Mouse (Mus musculus): ENCODE results near the gene Pdzrn4. TPM values are rescaled to one million over a fixed set of nuclear protein-coding genes. Genes with fewer than 3 reads are reported as not detected.
A peak's percentile ranks its signal among the peaks of the same experiment; 100 is the strongest.
"Not testable (repeated sequence)": the region's sequence is repeated elsewhere in the genome, so short reads cannot be mapped to it uniquely, and the experiment has no call there.

The Pdzrn4 gene
- 3.3 and 4.8 TPM in 2 replicates for polyA plus RNA-seq (2015; fragmentation: Nextera tagmentation; extraction: Ambion mirVana)

- Histone ChIP-seq H3K36me3 (no peaks in the 10 kb centered on the region), H3K4me2 (peak within 1 kb of the TSS; percentile 99), H3K4me1 (peaks cover 32% of the 10 kb centered on the region), H3K9me3 (no peaks in the 10 kb centered on the region), H3K4me3 (peak within 1 kb of the TSS; percentile 63), H3K9ac (peak within 1 kb of the TSS; percentile 74), H3K27me3 (peaks cover 40% of the 10 kb centered on the region), H3K27ac (peak within 1 kb of the TSS; percentile 55; the same call in 1 of the 2 replicates)
- ATAC-seq (ENCODE audit: insufficient number of reproducible peaks, insufficient read depth, low FRiP score, low TSS enrichment, low read depth) = 0 out of 2 replicates have a peak, but pooled peaks have one; percentile 61
- WGBS = under 1% methylated on average over 65 of the region's 65 CpGs
These were observed at the start of gene Pdzrn4 for GRCm38 (mm10) chr15:92396770-92397608. Gene Pdzrn4, plus strand, starts transcription at chr15:92396881.

- Histone ChIP-seq H3K4me3 (no peak overlapping the region), H3K9ac (no peak overlapping the region), H3K36me3 (no peaks in the 10 kb centered on the region), H3K4me1 (peaks cover 8% of the 10 kb centered on the region), H3K4me2 (no peak overlapping the region), H3K27ac (no peak overlapping the region), H3K9me3 (no peaks in the 10 kb centered on the region), H3K27me3 (no peaks in the 10 kb centered on the region)
- no peak for ATAC-seq (ENCODE audit: insufficient number of reproducible peaks, insufficient read depth, low FRiP score, low TSS enrichment, low read depth)
- WGBS = 52% methylated on average over 4 of the region's 4 CpGs
These were observed 49.3 kb upstream of the Pdzrn4 start for GRCm38 (mm10) chr15:92347426-92347825.

- Histone ChIP-seq H3K36me3 (no peaks in the 10 kb centered on the region), H3K9ac (no peak overlapping the region), H3K4me2 (no peak overlapping the region), H3K27ac (no peak overlapping the region), H3K4me1 (peaks cover 8% of the 10 kb centered on the region), H3K4me3 (no peak overlapping the region), H3K27me3 (no peaks in the 10 kb centered on the region), H3K9me3 (no peaks in the 10 kb centered on the region)
- ATAC-seq (ENCODE audit: insufficient number of reproducible peaks, insufficient read depth, low FRiP score, low TSS enrichment, low read depth) = no peak
- 30% methylated on average over 3 of the region's 3 CpGs for WGBS
These were observed 48.8 kb upstream of the Pdzrn4 start for GRCm38 (mm10) chr15:92347902-92348301.

- H3K27me3 ChIP-seq; H3K9me3 ChIP-seq; H3K4me1 ChIP-seq; H3K27ac ChIP-seq; H3K4me3 ChIP-seq; H3K9ac ChIP-seq; H3K4me2 ChIP-seq; H3K36me3 ChIP-seq; ATAC-seq (ENCODE audit: insufficient number of reproducible peaks, insufficient read depth, low FRiP score, low TSS enrichment, low read depth): not testable (repeated sequence)
These were observed 48.2 kb upstream of the Pdzrn4 start for GRCm38 (mm10) chr15:92348453-92348852.

- Histone ChIP-seq H3K4me2 (no peak overlapping the region), H3K36me3 (no peaks in the 10 kb centered on the region), H3K4me3 (no peak overlapping the region), H3K9me3 (no peaks in the 10 kb centered on the region), H3K27ac (no peak overlapping the region), H3K4me1 (0 out of 2 replicates have a peak, but pooled peaks cover 3% of the 10 kb centered on the region), H3K9ac (no peak overlapping the region), H3K27me3 (no peaks in the 10 kb centered on the region)
- no peak for ATAC-seq (ENCODE audit: insufficient number of reproducible peaks, insufficient read depth, low FRiP score, low TSS enrichment, low read depth)
- 68% methylated on average over 6 of the region's 6 CpGs for WGBS
These were observed 32.5 kb upstream of the Pdzrn4 start for GRCm38 (mm10) chr15:92364153-92364552.

GRCm38 (mm10) chr15:92364592-92364991 lies 32.1 kb upstream of the Pdzrn4 start:
- 0 out of 2 replicates have a peak, but pooled peaks cover 3% of the 10 kb centered on the region for H3K4me1 ChIP-seq
- H3K4me2 ChIP-seq = no peak overlapping the region
- H3K27me3 ChIP-seq = no peaks in the 10 kb centered on the region
- H3K27ac ChIP-seq = no peak overlapping the region
- H3K4me3 ChIP-seq = no peak overlapping the region
- no peaks in the 10 kb centered on the region for H3K9me3 ChIP-seq
- ATAC-seq (ENCODE audit: insufficient number of reproducible peaks, insufficient read depth, low FRiP score, low TSS enrichment, low read depth) = no peak
- H3K9ac ChIP-seq = no peak overlapping the region
- no peaks in the 10 kb centered on the region for H3K36me3 ChIP-seq

- 87% methylated on average over 5 of the region's 5 CpGs for WGBS
- ATAC-seq (ENCODE audit: insufficient number of reproducible peaks, insufficient read depth, low FRiP score, low TSS enrichment, low read depth) = no peak
- Histone ChIP-seq H3K36me3 (no peaks in the 10 kb centered on the region), H3K9me3 (no peaks in the 10 kb centered on the region), H3K4me1 (peaks cover 31% of the 10 kb centered on the region), H3K9ac (no peak overlapping the region), H3K4me3 (no peak overlapping the region), H3K27me3 (peaks cover 40% of the 10 kb centered on the region), H3K27ac (no peak overlapping the region), H3K4me2 (no peak overlapping the region)
These were observed 1.9 kb upstream of the Pdzrn4 start for GRCm38 (mm10) chr15:92394811-92395210.

GRCm38 (mm10) chr15:92398747-92399146 lies 2.1 kb downstream of the Pdzrn4 start:
- Histone ChIP-seq H3K9me3 (no peaks in the 10 kb centered on the region), H3K4me3 (no peak overlapping the region), H3K27ac (peak overlapping the region; percentile 24; the same call in 1 of the 2 replicates), H3K27me3 (peaks cover 40% of the 10 kb centered on the region), H3K9ac (no peak overlapping the region), H3K4me2 (peak overlapping the region; percentile 99; the same call in 1 of the 2 replicates), H3K36me3 (no peaks in the 10 kb centered on the region), H3K4me1 (peaks cover 32% of the 10 kb centered on the region)
- ATAC-seq (ENCODE audit: insufficient number of reproducible peaks, insufficient read depth, low FRiP score, low TSS enrichment, low read depth) = no peak
- 35% methylated on average over 2 of the region's 2 CpGs for WGBS

- no peaks in the 10 kb centered on the region for H3K36me3 ChIP-seq
- 26% methylated on average over 5 of the region's 5 CpGs for WGBS
- H3K27ac ChIP-seq = 0 out of 2 replicates have a peak overlapping the region, but pooled peaks have one; percentile 24
- H3K4me2 ChIP-seq = peak overlapping the region; percentile 7; the same call in 1 of the 2 replicates
- peaks cover 32% of the 10 kb centered on the region for H3K4me1 ChIP-seq
- ATAC-seq (ENCODE audit: insufficient number of reproducible peaks, insufficient read depth, low FRiP score, low TSS enrichment, low read depth) = no peak
- no peaks in the 10 kb centered on the region for H3K9me3 ChIP-seq
- peaks cover 40% of the 10 kb centered on the region for H3K27me3 ChIP-seq
- H3K9ac ChIP-seq = no peak overlapping the region
- no peak overlapping the region for H3K4me3 ChIP-seq
These were observed 2.6 kb downstream of the Pdzrn4 start for GRCm38 (mm10) chr15:92399278-92399677.

- Histone ChIP-seq H3K9me3 (no peaks in the 10 kb centered on the region), H3K27me3 (peaks cover 23% of the 10 kb centered on the region), H3K4me2 (no peak overlapping the region), H3K9ac (no peak overlapping the region), H3K27ac (no peak overlapping the region), H3K36me3 (no peaks in the 10 kb centered on the region), H3K4me3 (no peak overlapping the region), H3K4me1 (peaks cover 30% of the 10 kb centered on the region)
- no peak for ATAC-seq (ENCODE audit: insufficient number of reproducible peaks, insufficient read depth, low FRiP score, low TSS enrichment, low read depth)
- WGBS = 75% methylated on average over 6 of the region's 6 CpGs
These were observed 4.9 kb downstream of the Pdzrn4 start for GRCm38 (mm10) chr15:92401554-92401953.

- no peak for ATAC-seq (ENCODE audit: insufficient number of reproducible peaks, insufficient read depth, low FRiP score, low TSS enrichment, low read depth)
- Histone ChIP-seq H3K4me1 (peaks cover 8% of the 10 kb centered on the region; the same call in 1 of the 2 replicates), H3K9me3 (no peaks in the 10 kb centered on the region), H3K9ac (no peak overlapping the region), H3K4me2 (no peak overlapping the region), H3K27me3 (no peaks in the 10 kb centered on the region), H3K27ac (no peak overlapping the region), H3K4me3 (no peak overlapping the region), H3K36me3 (no peaks in the 10 kb centered on the region)
- WGBS = 26% methylated on average over 4 of the region's 4 CpGs
These were observed 18.6 kb downstream of the Pdzrn4 start for GRCm38 (mm10) chr15:92415323-92415722.

GRCm38 (mm10) chr15:92416141-92416540 lies 19.5 kb downstream of the Pdzrn4 start:
- H3K4me3 ChIP-seq = no peak overlapping the region
- no peak for ATAC-seq (ENCODE audit: insufficient number of reproducible peaks, insufficient read depth, low FRiP score, low TSS enrichment, low read depth)
- 76% methylated on average over 6 of the region's 6 CpGs for WGBS
- H3K36me3 ChIP-seq = no peaks in the 10 kb centered on the region
- H3K4me1 ChIP-seq = peaks cover 8% of the 10 kb centered on the region; the same call in 1 of the 2 replicates
- no peak overlapping the region for H3K4me2 ChIP-seq
- H3K27ac ChIP-seq = no peak overlapping the region
- no peaks in the 10 kb centered on the region for H3K27me3 ChIP-seq
- H3K9ac ChIP-seq = no peak overlapping the region
- H3K9me3 ChIP-seq = no peaks in the 10 kb centered on the region

Measured in embryonic facial prominence, embryonic 13.5 days (tissue).